Mouse (Mus musculus): ENCODE measurements around the gene Arhgef39.

Gene Arhgef39

DNA sequence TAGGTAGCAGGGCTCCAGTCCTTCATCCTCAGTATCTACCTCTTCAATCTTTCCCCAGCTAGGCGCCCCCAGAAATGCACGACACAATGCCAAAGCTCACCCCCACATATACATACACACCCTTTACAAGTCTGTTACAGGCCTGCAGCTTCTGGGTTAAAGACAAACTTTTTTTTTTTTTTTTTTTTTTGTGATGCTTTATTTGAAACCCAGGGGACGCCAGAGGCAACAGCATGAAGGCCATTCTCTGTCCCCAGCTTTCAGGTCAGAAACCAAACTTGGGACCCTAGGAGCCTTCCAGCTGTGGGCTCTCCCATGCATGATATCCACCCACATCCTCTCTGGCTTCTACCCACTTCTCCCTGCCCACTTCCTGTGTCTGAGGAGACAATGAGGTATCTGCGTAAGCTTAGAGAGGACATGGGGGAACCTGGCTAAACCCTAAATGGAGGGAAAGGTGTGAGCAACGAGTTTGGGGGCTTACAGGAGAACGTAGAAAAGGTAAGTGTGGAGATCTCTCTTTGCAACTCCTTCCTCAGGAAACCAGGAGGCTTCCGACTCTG lies 17.5 kb downstream of the Arhgef39 start:
- in situ Hi-C loops (cut with MboI; ENCODE audit: low sequenced_read_pairs), result loop anchor here (5.0 kb wide), 1 partner anchor 40 kb away; the partner anchor contains the start of gene Tesk1

DNA sequence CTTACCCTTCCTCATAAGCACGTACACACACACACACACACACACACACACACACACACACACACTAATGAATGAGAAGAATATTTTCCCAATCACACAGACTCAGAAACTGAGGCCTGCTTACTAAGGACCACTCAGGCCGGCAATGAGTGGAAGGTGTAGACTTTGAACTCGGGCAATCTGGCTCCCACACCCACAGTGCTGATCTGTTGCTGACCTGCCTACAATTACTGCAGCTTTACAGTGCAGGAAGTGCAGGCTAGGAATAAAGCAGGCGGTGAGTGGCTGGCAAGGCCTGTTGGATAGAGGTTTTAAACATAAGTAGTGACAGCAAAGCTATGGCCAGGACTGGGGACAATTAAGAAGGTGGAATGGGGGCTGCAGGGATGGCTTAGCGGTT lies 18.5 kb downstream of the Arhgef39 start:
- in situ Hi-C loops (cut with MboI; ENCODE audit: low sequenced_read_pairs), result loop anchor here (5.0 kb wide), 1 partner anchor 39 kb away; the partner anchor contains the start of gene Tesk1

DNA sequence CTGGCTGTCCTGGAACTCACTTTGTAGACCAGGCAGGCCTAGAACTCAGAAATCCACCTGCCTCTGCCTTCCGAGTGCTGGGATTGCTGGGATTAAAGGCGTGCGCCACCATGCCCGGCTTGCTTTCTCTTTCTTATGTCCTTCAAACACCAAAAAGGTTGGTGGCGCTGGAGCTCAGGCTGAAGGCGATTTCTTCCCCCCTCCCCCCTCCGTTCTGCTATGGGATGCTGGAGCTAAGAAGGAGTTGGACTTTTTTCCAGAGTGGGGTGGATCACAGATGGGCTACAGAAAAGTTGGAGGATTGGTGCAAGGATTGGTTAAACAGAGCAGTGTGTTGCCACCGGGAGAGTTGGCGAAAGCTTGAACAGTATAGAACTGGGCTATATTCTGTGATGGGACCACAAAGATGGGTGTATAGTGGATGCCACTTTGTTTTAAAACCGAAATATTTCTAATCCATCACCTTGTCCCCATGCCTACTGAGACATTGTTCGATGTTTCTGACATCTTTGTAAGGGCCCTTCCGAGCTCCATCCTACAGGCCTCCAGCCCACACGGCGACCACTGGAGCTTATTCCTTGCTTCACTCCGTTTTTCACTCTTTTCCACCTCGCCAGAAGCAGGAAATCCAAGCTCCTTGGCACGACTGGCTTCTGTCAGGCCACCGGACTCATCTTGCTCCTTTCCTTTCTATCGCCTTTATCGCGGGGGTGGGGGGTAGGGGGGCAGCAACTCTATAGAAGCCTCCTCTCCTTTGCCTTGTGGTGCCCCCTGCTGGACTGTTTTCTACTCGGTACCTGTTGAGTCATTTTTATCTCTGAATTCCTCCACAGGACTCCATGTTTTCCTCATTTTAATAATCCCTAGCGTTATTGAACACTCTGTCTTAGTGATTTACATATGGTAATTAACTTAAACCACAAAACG lies 20.3 kb downstream of the Arhgef39 start:
- in situ Hi-C loops (cut with MboI; ENCODE audit: low sequenced_read_pairs), result no loop called here

DNA sequence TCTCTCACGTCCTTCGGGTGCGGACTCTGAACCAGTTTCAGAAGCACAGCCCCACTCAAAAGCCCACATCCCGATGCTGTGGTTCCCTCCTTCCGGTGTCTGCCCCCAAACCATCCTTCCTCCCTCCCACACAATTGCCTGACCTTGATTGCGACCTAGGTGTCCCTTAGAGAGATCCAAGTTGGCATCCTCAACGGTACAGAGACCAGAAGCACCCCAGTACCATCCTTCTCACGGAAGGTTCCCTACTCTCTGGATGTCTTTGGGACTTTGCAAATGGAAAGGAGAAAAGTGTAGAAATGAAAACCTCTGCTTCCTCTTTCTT lies 21.0 kb downstream of the Arhgef39 start:
- in situ Hi-C loops (cut with MboI; ENCODE audit: low sequenced_read_pairs), result no loop called here

DNA sequence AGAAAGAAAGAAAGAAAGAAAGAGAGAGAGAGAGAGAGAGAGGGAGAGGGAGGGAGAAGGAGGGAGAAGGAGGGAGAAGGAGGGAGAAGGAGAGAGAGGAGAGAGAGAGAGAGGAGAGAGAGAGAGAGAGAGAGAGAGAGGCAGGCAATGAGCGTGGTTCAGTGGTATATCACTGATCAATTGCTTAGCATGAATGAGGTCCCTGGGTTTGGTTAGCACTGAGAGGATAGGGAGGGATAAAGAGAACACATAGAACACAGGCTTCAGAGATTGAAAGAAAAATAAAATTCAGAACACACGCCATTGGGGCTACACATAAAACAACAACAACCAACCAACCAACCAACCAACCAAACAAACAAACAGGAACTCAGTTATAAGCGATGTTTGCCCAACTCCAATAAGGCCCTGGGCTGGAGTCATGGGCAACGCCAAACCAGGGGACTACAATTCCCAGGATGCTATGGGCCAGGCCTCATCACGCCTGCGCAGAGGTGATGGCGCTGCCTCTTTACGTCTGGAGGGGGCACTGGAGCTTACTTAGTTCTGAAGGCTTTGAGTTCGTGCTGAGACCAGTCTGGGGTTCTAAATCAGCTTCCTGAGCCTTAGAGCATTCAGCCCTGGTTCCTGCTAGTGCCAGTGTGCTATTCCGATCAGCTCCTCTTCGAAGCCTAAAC lies 21.5 kb downstream of the Arhgef39 start:
- in situ Hi-C loops (cut with MboI; ENCODE audit: low sequenced_read_pairs), result no loop called here

DNA sequence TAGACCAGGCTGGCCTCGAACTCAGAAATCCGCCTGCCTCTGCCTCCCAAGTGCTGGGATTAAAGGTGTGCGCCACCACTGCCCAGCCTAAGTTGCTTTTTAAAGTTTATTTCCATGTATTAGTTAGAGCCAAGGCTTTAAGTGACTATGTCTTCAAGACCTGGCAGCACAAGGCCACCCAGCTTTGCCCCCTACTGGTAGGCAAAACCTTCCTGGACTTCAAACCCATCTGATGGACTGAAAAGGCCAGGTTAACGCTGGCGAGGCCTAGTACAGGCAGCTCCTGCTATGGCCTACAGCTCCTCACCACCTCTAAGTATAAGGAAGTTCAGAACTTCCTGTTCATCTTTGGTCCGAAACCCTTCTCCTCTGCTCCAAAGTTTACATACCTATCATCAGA lies 22.9 kb downstream of the Arhgef39 start:
- in situ Hi-C loops (cut with MboI; ENCODE audit: low sequenced_read_pairs), result no loop called here

DNA sequence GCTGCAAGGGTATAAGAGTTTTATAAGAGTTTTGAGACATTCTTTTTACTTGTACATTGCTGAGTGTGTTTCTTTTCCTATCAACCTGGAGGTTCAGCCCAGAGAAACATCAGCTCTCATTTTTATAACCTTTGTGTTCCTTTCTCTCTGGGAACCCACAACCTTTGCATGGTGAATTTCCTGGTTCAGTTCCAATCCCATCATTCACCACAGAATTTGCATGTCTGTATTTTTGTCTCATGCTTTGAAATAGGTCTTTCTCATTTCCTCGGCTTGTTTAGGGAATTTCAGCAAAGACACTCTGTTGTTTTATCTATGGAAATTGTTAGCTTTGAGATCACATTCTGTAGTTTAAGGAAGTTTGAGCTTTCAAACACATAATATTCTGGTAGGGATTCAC lies 25.9 kb downstream of the Arhgef39 start:
- in situ Hi-C loops (cut with MboI; ENCODE audit: low sequenced_read_pairs), result no loop called here

DNA sequence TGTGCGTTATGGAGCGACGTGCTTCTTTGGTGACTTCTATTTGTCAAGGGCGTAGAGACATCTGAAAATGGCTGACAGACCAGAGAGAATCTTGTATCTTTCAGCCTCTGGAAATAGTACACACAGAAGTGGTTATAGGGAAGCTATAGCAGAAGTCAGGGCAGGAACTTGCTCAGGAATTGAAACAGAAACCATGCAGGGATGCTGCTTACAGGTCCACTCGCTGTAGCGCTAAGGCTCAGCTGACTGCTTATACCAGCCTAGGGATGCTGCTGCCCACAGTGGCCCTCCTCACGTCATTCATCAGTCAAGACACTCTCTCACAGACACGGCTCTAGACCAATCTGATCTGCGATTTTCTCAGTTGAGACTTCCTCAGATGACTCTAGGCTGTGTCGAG lies 29.2 kb downstream of the Arhgef39 start:
- in situ Hi-C loops (cut with MboI; ENCODE audit: low sequenced_read_pairs), result no loop called here

DNA sequence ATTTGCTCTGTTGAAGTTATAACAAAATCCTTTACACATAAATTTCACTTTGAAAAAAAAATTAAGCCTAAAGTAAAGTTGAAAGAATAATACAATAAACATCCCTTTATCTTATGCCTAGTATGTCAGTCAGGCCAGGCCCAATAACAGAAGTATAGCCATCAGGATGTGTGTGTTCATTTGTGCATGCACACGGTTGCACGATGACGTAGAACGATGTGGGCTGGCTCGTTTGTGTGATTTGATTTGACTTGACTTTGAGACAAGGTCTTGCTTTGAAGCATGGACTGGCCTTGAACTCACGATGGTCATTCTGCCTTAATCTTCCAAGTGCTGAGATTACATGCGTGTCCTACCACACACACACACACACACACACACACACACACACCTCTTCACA lies 32.6 kb downstream of the Arhgef39 start:
- in situ Hi-C loops (cut with MboI; ENCODE audit: low sequenced_read_pairs), result no loop called here

DNA sequence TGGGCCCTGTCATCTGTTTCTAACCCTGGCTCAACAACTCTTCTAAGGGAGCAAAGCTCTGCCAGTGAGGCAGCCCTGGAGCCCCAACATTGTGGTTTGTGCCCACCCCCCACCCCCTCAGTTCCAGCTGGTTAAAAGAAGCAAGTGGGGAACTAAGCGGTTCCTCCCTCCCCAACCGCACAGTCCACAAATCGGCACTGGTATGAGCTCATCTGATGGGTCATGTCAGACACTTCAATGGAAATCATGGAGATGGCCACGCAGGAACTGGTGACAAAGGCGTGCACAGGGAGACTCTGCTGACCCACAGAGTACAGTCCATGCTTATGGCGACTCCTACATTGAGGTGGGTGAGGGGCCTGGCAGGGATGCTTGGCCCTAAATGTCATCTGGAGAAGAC lies 33.6 kb downstream of the Arhgef39 start:
- in situ Hi-C loops (cut with MboI; ENCODE audit: low sequenced_read_pairs), result no loop called here

DNA sequence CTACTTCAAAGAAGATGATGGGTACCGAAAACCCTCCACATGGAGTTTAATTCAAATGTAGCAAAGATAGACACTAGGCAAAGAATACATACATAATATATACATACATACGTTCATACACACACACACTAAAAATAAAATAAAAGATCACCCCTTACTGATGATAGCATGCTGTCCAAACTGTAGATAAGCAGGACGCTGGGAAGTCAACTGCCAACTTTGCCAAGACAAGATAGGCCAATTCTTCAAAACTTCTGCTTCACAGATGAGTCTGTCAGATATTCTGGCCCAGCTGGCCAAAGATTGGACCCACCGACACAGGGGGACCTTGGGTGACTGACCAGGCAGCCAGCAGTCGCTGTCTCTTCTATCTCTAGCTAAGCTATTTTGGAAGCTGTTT lies 36.4 kb downstream of the Arhgef39 start:
- in situ Hi-C loops (cut with MboI; ENCODE audit: low sequenced_read_pairs), result no loop called here

DNA sequence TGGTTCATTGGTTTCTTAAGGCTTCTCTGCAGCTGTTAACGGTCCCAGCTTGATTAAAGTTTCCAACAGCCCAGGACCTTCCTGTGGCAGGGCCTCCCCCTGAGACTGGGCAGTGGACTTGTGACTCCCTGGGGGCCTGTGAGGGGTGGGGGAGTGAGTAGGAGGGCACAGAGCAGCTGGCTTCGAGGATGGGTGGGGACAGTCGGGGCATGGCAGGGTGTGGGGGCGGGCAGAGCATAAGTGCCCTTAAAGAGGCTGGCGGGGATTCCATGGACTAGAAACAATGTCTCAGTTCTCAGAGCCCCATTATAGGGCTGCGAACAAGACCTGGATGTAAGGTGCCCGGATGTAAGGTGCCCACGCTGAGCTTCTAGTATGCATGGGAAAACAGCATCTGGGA lies 42.4 kb downstream of the Arhgef39 start:
- in situ Hi-C loops (cut with MboI; ENCODE audit: low sequenced_read_pairs), result no loop called here

DNA sequence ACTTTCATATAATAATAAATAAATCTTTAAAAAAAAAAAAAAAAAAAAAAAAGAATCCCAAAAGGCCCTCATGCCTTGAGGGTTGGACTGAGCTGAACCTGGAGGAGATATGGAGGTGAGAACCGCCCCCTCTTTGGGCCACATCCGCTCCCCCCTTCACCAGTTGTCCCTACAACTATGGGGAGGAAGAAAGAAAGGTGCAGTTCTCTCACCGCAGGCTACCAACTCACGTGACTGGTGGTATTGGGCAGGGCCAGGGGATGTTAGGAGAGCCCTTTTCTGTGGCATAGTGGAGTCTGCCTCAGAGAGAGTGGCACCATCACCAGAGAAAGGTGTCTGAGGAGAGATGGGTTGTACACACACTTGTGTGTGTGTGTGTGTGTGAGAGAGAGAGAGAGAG lies 43.0 kb downstream of the Arhgef39 start:
- in situ Hi-C loops (cut with MboI; ENCODE audit: low sequenced_read_pairs), result no loop called here

DNA sequence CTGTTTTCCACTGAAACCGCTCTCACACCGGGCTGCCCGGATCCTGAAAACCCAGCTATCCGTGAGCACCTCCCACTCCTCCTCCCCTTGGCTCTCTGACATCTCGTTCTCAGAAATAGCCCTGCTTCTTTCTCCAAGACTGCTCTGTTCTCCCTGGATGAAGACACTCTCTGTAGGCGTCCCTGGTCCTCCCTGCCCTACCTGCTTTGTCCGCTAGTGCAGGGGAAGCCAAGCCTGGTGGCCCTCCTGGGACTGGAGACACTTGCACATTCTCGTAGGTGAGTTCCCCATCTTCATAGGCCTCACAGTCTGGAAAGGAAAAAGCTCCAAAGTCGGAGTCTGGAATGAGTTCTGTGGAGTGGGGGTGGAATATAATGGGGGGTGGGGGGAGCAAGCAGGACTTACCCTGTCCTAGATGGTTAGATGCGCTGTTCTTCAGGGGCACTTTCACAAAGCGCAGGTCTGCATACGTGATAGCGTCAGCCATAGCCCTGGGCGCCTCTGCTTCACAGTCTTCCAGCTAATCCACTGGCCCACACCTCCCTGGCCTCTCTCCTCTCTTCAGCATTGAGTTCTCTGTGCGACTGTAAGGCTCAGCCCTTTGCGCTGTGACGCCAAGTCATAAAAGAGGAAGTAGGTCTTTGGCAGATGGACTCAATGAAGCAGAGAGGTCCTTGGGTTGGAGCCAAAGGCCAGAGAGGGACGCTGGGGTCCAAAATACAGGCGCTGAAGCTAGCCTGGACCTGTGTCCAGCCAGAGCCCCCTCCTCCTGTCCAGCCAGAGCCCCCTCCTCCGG lies 45.3 kb downstream of the Arhgef39 start, which contains the start of gene Cd72:
Cd72 (minus strand) TSS at position 588 of the 796 bp plus-strand sequence.
- in situ Hi-C loops (cut with MboI; ENCODE audit: low sequenced_read_pairs), result no loop called here

DNA sequence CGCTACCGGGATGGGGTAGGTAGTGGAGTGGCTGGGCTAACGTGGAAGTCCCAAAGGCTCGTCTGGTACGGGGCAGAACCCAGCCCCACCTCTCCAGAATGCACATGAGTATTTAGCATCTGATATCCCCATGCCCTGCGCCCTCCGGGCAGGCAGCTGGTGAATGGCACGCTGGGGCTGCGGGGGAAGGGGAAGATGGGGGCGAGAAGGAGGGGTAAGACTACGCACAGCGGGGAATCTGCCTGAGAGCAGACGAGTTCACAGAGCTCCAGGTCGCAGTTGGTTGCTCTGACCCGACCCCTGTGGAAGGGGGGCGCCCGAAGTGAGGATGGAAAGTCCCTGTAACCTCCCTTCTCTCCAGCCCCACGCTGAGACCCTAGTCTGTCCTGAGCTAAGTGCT lies 46.1 kb downstream of the Arhgef39 start:
- in situ Hi-C loops (cut with MboI; ENCODE audit: low sequenced_read_pairs), result no loop called here

DNA sequence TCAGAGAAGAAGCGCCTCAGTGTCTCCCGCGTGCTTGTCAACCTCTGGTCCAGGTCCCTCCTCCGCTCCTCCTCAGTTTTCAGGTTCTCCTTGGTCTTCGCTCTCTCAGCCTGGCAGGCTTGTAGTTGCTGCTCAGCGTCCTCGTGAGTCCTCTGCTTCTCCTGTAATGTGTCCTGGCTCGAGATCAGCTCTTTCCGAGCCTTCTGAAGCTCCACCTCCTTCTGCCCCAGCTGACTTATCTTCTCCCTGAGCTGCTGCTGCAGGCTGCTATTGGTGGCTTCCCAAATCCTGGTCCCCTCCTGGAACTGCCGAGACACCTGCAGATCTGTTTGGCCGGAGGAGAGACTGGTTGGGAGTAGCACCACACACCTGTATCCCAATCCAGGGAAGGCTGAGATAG lies 47.2 kb downstream of the Arhgef39 start:
- in situ Hi-C loops (cut with MboI; ENCODE audit: low sequenced_read_pairs), result no loop called here

DNA sequence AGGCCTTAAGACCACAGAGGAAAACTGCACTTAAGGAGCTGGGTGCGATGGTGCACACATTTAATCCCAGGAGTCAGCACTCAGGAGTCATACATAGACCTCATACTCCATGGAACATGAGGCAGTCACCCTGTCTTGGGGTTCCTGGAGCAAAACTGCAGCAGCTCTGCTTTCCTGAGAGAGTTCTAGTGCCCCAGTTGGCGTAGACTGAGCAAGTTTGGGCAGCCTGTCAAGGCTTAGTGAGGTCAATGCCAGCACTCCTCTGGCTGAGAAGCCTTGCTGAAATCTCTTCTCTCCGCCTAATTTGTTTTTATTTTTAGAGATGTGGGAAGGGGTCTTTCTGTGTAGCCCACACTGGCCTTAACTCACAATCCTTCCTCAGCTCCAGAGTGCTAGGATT lies 50.9 kb downstream of the Arhgef39 start:
- in situ Hi-C loops (cut with MboI; ENCODE audit: low sequenced_read_pairs), result loop anchor here (25.0 kb wide), 1 partner anchor 414 kb away; the partner anchor contains the start of gene Olfr155

DNA sequence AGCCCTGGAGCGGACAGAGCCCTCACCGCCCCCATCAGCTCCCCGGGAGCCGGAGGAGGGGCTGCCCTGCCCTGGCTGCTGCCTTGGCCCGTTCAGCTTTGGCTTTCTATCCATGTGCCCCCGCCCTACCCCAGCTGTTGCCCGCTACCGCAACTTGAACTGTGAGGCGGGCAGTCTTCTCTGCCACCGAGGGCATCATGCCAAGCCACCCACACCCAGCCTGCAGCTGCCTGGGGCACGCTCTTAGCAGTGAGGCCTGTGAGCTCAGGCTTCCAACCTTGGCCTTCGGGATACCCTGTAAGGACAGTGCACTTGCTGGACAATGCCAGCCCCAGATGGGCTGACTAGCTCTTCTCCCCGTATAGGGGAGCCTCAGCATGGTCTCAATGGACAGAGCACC lies 52.2 kb downstream of the Arhgef39 start:
- in situ Hi-C loops (cut with MboI; ENCODE audit: low sequenced_read_pairs), result loop anchor here (25.0 kb wide), 1 partner anchor 415 kb away; the partner anchor contains the start of gene Olfr155
